Mouse (Mus musculus) left cerebral cortex, adult 18-20 months (tissue): Measurements from ENCODE around the gene Hist2h3c1. TPM values are rescaled to one million over a fixed set of nuclear protein-coding genes. Genes with fewer than 3 reads are reported as not detected.
"Not testable (repeated sequence)": the region's sequence is repeated elsewhere in the genome, so short reads cannot be mapped to it uniquely, and the experiment has no call there.

ENCODE experiments used
- DNase-seq, 2 experiments: peaks; one replicate each; pipeline ENCODE4 v3.0.0; 2021 to 2022; ENCODE audit warnings: low spot score in 2 of 2, mixed read lengths in 1 of 2
- total RNA-seq, 2 experiments: library from RNA; stranded (reverse); gene quantifications; 2 replicates each; pipeline ENCODE4 v1.2.3; 2021

Hist2h3c1 gene
- total RNA-seq, 2 experiments from 2014 or later: not detected

- no peak for DNase-seq
These were observed 9.6 kb downstream of the Hist2h3c1 start for GRCm38 (mm10) chr3:96255926-96256593.

- DNase-seq: no peak
These were observed 10.7 kb downstream of the Hist2h3c1 start for GRCm38 (mm10) chr3:96257190-96257589.

GRCm38 (mm10) chr3:96260220-96260619, 13.7 kb downstream of the Hist2h3c1 start:
- DNase-seq: peak; percentile 17 to 34

GRCm38 (mm10) chr3:96261623-96262022, 15.1 kb downstream of the Hist2h3c1 start:
- no peak for DNase-seq

GRCm38 (mm10) chr3:96262216-96262875, 15.9 kb downstream of the Hist2h3c1 start:
- DNase-seq: peak; percentile 77 to 87

GRCm38 (mm10) chr3:96262979-96263550, 16.6 kb downstream of the Hist2h3c1 start, which contains the start of gene Hist2h4:
Hist2h4 (minus strand) TSS chr3:96263311.
- DNase-seq: peak; percentile 96 to 97

- DNase-seq: peak; percentile 24 to 56
These were observed 17.3 kb downstream of the Hist2h3c1 start for GRCm38 (mm10) chr3:96263558-96264403.

- DNase-seq: no peak
These were observed 18.0 kb downstream of the Hist2h3c1 start for GRCm38 (mm10) chr3:96264404-96264949.

GRCm38 (mm10) chr3:96266132-96266710, 19.7 kb downstream of the Hist2h3c1 start:
- no peak for DNase-seq

GRCm38 (mm10) chr3:96267541-96267940, 21.1 kb downstream of the Hist2h3c1 start:
- DNase-seq: no peak

GRCm38 (mm10) chr3:96268051-96268775, 21.7 kb downstream of the Hist2h3c1 start, which contains the start of gene Hist2h3b:
Hist2h3b (plus strand) TSS chr3:96268654.
- peak; percentile 75 to 83 for DNase-seq

- not testable (repeated sequence) for DNase-seq
These were observed 22.4 kb downstream of the Hist2h3c1 start for GRCm38 (mm10) chr3:96268776-96269378.

- DNase-seq: peak; percentile 85 to 91
These were observed 23.3 kb downstream of the Hist2h3c1 start, which contains the start of gene Hist2h2bb for GRCm38 (mm10) chr3:96269511-96270474. Hist2h2bb (plus strand) TSS chr3:96269752.

- no peak for DNase-seq
These were observed 27.3 kb downstream of the Hist2h3c1 start for GRCm38 (mm10) chr3:96273591-96274465.

GRCm38 (mm10) chr3:96277428-96277799, 30.9 kb downstream of the Hist2h3c1 start:
- DNase-seq: peak; percentile 47 to 60

GRCm38 (mm10) chr3:96277800-96278624, 31.5 kb downstream of the Hist2h3c1 start:
- peak; percentile 90 to 93 for DNase-seq
